Mouse (Mus musculus) skeletal muscle tissue, adult 2 months (tissue): Measurements from ENCODE around the gene Sat2.

Experiments
- DNase-seq: peaks from one replicate; pipeline ENCODE4 v3.0.0-alpha.2; 2012; ENCODE audit warnings: low read depth, low spot score

The Sat2 gene

DNA sequence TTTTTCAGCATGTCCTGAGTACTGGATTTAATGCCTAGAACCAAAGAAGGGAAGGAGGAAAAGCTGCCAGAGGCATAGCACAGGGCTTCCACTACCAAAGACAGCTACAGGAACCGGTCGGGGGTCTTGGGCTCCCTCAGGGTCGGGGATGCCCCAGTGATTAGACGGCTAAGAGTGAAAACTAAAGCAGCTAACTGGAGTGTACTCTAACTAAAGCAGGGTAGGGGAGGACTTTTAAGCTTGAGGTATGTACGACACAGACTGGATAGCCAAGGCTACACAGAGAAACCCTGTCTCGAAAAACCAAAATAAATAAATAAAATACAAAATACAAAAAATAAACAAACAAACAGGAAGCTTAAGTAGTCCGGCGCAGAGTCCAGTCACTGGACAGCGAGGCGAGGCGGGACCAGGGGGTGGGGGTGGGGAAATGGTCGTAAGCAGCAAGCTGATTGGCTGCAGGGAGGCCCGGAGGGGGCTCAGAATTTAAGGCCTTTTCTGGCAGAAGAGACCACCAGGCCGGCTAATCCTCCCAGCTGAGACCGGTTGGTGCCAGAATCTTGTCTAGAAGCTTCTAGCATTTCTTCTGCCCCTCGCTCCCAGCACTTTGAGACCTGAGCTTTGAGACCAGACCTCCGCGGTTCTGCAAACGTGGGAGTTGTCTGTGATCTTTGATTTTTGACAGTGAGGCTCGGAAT lies at the start of gene Sat2:
Gene Sat2 (plus strand): TSS at position 454 of the 698 bp plus-strand sequence.
- DNase-seq = peak; percentile 72

DNA sequence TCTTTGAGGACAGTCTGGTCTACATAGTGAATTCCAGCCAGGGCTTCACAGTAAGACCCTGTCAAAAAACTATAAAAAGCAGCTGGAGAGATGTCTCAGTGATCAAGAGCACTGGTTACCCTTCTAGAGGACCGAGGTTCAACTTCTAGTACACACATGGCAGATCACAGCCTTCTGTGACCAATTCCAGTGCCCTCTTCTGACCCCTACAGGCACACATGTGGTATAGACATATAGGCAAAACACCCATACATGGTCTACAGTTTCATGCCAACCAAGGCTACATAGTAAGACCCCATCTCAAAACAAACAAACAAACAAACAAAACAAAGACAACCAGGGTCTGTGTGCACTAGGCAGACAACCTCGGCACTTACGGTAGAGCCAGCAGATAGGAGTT lies 46.6 kb upstream of the Sat2 start:
- DNase-seq = no peak

DNA sequence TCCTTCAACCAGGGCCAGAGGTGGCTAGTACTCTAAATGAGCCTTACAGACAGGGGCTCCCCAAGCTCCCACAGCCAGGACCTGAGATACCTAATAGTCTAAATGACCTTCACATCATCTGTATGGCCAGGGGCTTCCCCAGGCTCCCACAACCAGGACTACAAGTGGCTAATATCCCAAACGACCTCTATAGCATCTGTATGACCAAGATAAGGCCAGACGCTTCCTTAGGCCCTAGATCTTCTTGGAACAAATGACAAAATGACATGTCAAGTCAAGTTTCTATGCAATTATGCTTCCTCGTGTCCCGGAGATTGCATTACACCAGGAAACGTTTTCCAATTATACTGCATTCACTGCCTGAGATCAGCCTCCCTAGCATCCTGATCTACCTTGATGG lies 45.5 kb upstream of the Sat2 start:
- DNase-seq = no peak

DNA sequence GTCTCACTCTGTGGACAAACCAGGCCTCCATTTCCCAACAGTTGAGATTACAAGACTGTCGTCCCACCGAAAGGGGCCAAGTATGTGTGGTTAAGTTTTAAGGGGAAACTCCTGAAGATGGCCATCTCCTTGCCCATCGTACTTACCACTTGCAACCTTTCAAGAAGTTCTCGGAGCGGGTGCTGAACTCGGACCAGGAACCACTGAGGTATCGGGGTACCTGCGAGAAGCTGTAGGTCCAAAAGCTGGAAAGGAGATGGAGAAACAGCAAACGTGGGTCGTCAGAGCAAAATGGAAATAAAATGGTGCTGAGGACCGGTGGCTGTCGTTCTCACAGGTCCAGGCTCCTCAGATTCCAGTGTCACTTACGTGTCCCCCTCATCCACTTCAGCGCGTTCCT lies 43.5 kb upstream of the Sat2 start:
- DNase-seq = no peak

DNA sequence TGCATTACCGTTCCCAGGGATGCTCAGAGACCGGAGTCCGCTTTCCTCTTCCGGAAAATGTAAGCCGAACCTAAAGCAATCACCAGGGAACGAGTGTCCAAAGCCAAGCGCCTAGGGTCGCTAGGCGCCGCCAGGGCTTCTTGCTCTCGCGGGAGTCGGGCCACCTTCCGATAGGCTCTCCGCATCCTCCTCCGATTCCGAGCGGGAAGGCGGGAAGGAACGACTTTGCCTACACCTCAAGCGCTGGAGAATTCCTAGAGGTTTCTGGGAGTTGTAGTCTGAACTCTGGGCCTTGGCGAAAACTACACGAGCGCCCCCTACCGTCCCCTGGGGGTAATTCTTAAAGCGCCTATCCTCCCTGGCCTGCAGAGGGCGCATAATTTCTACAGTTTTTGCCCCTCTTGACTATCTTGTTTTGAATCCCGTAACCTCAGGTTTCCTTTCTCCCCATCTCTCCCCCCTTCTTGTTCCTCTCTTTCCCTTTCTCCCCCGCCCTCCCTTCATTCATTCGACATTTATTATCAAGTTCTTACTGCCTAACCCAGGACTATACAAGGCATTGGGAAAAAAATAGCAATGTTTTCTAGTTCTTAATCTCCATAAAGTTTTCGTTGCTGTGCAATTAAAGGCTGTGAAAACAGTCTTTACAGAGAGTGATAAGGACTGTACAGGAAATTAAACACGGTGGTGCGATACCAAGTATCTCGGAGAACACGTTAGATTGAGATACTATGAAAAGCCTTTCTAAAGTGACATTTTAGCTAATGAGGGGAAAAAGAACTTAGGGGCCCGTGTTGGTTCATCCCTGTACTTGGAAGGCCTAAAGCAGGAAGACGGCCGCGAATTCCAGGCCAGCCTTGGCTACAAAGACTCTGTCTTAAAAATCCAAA lies 42.5 kb upstream of the Sat2 start:
- peak; percentile 97 for DNase-seq

DNA sequence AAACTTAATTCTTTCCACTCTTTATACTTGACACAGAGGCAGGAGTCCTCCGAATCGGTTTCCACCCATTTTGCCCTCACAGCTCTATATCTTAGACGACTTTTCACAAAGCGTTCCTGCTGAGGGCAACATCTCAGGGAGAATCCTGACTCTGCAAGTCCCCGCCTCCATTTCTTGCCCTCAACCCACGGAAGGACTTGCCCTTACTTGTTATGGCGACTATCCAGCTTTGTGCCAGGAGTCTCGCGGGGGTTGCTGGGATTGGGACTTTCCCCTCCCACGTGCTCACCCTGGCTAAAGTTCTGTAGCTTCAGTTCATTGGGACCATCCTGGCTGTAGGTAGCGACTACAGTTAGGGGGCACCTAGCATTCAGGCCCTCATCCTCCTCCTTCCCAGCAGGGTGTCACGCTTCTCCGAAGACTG lies 41.7 kb upstream of the Sat2 start, which contains the start of the genes Wrap53 and Trp53:
Gene Wrap53 (minus strand): TSS at position 165 of the 424 bp plus-strand sequence.
Gene Trp53 (plus strand): TSS at position 269 of the 424 bp plus-strand sequence.
- peak; percentile 94 for DNase-seq

DNA sequence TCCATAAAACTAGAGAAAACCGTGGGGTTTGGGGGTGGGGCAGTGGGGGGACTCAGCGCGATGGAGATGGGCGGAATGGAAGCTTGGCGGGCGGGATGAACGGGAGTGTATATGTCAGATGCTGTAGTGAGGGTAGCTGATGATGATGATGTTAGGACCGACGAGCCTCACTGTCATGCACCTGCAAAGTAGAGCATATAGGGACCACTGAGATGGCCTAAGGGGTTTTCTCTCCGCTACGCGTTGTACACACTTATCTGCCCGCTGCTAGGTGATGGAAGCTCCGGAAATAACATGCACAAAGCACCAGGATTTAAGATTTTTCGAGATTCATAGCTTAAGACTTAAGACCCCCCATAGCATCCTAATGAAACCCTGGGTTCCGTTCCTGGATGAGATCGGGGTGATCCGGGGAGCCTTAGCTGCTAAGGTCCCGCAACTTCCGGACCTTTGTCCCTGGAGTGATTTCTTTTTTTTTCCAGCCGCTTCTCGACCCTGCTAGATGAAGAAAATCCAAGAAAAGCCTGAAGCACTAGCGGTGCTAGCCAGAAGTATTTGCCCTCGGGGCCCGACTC lies 41.2 kb upstream of the Sat2 start:
- DNase-seq = no peak

DNA sequence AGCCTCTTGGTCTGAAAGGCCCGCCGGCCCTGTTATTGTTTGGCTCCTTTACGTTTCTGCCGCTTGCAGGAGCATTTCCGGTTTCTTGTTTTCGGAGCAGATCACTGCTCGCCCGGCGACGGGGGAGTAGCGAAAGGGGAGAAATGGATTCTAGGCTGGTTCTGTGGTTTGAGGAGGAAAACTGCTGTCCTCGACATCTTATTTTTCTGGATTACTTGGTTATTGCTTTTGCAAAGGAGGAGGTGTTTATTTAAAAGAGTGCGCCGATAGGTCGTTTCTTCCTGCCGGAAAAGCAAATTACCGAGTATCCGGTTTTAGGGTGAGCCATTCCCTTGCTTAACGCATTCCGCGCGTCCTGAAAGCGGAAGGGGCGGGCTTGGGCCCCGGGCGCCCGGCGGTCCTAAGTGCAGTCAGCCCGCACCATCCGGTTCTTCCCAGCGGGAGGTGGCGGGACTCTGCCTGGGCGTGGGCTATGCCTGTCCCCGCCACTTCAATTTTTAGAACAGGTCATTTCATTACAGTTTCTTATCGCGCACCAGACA lies 40.6 kb upstream of the Sat2 start:
- peak; percentile 85 for DNase-seq

DNA sequence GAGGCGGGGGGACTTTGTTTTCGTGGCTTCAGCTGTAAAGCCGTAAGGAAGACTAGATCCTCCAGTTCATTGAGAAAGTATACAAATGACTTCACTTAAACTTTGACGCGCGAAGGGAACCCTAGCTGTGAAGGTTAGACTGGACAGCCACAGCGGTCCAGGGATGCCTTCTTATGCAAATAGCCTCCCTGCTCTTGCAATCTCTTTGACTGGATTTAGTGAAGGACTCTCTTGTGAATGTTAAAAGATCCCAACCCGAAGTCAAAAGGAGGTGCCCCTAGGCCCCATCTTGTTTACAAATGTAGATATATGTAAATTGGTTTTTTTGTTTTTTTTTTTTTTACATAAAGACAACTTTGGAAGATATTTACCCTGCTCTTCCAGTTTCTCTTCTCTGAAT lies 40.0 kb upstream of the Sat2 start:
- DNase-seq = no peak

DNA sequence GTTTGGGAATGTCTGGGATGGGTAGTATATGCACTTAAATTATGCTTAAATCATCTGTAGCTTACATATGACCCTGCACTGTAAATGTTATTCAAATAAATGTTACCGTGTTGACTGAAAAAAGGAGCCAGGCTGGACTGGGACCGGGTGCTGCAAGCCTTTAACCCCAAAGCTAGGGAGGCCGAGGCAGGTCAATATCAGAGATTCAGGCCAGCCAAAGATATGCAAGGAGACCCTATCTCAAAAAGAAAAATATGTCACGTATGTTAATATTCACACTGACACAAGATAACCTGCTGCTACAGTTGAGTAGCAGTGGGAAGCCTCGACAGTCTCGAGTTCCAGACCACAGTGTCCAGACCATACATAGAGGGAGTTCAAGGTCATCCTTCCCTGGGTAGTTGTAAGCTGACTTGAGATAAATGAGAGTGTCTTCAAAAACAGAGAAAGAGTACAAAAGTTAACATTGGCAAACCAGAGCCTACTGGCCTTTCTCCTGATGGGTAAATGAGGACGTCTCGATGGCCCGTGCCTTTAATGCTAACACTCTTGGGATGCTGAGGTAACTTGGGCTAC lies 39.5 kb upstream of the Sat2 start:
- DNase-seq = no peak

DNA sequence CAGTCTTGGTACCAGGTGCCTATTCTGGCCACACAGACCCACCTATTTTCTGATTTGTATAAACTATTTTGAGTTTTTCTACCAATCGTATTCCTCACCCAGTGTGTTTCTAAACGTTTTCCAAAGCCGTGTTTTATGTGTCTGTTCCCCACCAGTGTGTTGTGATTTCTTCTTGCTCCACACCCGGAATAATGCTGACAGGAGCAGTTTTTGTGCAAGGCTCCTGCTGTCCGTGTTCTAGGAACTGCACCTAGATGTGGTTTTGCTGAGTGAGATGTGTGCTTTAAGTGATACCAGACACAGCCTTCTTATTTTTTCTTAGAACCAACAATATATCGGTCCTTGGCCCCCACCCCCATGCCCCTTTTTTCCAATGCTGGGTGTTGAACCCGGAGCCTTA lies 37.8 kb upstream of the Sat2 start:
- no peak for DNase-seq

DNA sequence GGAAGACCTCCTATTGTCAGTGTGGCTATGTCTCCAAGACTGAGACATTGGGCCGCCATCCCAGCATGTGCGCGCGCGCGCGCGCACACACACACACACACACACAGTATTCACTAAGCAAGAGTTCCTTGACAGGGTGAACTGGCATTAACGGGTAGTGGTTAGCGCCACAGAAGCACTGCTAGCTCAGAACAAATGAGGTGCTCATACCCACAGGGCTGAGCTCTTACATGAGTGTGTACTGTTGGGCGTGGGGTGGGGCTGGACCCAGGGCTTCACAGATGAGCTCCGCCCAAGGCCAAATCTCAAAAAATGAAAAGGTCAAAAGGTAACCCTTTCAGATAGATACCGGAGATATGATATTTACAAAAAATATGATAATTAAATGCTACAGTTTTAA lies 36.9 kb upstream of the Sat2 start:
- no peak for DNase-seq

DNA sequence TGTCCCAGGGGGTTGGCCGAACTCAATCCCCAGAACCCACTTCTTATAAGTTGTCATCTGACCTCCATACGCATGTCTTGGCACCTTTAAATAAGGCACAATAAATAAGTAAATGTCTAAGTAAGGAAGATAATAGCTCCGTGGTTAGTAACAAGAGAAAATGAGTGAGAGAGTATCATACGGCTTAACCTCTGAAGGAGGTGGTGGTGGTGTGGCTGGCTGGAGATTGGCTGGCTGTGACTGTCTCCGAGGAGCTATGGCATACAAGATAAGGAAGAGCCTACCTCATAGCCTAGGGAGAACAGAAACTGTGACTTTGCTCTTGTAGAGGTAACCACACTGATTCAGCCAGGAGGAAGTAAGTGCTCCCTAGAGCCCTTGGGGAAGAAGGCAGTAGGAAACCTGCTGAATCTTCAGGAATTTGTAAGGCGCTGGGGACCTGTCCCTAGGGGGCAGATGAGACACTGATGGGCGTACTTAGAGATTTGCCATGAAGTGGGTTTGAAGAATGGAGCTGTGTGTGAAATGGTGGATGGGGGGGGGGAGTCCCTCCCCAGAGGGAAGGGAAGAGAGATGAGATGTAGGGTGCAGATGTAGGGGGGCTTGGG lies 36.0 kb upstream of the Sat2 start:
- DNase-seq = no peak

DNA sequence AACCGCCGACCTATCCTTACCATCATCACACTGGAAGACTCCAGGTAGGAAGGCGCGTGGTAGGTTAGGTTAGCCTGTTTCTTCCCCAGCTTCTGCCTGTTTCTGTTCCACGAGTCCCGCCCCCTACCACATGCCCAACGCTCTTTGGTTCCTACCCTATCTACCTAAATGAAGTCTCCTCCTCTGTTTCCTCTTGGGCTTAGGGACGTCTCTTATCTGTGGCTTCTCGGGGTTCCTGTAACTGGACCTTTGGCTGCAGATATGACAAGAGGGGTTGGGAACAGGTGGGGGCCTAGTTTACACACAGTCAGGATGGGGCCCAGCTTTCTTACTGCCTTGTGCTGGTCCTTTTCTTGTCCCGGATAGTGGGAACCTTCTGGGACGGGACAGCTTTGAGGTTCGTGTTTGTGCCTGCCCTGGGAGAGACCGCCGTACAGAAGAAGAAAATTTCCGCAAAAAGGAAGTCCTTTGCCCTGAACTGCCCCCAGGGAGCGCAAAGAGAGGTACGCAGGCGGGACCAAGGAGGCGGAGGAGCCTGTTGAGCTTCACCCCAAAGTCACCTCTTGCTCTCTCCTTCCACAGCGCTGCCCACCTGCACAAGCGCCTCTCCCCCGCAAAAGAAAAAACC lies 32.5 kb upstream of the Sat2 start:
- no peak for DNase-seq

DNA sequence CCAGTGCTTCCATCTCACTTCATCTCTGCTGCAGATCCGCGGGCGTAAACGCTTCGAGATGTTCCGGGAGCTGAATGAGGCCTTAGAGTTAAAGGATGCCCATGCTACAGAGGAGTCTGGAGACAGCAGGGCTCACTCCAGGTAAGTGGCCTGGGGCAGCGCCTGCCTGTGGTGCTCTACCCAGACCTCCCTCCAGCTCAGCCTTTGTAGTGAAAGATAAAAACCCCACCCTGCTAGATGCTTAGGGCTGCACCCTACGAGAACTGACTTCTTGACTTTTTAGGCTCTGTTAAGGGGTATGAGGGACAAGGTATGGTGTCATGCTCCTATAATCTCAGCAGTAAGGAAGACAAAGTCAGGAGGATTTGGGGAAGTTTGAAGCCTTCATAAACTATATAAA lies 31.2 kb upstream of the Sat2 start:
- no peak for DNase-seq

DNA sequence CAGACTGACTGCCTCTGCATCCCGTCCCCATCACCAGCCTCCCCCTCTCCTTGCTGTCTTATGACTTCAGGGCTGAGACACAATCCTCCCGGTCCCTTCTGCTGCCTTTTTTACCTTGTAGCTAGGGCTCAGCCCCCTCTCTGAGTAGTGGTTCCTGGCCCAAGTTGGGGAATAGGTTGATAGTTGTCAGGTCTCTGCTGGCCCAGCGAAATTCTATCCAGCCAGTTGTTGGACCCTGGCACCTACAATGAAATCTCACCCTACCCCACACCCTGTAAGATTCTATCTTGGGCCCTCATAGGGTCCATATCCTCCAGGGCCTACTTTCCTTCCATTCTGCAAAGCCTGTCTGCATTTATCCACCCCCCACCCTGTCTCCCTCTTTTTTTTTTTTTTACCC lies 30.4 kb upstream of the Sat2 start:
- DNase-seq = peak; percentile 73

DNA sequence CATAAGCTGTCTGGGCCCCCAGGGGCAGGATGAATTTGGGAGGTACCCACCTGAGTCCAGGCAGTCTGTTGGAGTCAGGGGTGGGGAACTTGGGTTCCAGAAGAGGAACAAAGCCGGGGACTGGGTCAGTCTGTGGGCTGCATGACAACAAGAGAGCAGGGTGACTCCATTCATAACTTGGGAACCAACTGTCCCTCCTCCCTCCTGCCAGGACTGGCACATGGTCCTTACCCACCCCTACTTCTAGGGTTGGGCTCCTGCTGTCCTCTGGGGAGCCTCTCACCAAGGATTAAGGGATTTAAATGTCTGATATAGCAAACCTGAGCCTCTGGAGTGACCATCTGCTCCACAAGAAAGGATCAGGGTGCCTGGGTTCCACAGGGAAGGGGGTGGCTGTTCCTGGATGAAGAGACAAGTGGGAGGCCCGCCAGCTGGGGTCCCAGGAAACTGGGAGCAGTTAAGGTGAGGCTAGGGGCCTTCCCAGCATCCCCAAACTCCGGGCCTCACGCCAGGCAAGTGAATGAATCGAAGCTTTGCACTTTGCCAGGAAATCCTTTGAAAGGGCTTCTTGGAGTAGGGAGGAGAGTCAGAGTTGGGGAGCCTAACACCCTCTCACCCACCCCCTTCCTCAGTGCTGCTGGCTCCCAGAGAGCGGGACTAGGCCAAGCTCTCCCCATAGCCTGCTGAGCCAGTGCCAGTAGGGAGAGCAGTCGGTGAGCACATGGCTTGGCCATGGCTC lies 29.8 kb upstream of the Sat2 start:
- DNase-seq = peak; percentile 76

DNA sequence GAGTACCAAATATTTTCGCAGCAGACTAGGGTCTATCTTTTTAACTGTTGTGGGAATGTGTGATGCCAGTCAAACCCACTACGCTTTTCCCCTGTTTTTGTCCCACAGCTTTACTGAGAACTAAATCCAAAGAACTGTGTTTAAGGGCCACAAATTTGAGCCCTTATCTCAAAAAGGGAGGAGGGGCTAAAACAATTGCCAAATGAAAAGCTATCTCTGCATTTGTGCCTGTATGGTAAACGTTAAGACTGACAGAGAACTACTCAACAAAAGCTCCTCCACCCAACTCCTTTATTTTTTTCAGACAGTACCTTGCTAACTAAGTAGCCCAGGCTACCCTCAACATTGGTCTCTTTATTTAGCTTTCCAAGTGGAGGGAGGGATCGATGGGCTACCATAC lies 29.0 kb upstream of the Sat2 start:
- no peak for DNase-seq

DNA sequence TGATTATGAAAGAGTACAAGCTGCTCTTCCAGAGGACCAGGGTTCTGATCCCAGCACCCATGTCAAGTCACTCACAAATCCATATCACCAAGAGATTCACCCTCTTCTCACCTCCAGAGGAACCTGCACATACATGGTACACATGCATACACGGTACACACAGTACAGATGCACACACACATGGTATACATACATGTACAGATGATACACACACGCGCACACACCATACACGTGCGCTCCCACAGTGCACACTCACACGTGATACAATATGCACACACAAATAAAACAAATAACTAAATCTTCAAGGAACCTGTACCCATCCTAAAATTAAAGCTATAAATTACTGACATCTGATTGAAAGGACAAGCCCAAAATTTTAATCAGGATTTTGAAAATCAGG lies 27.0 kb upstream of the Sat2 start:
- no peak for DNase-seq

DNA sequence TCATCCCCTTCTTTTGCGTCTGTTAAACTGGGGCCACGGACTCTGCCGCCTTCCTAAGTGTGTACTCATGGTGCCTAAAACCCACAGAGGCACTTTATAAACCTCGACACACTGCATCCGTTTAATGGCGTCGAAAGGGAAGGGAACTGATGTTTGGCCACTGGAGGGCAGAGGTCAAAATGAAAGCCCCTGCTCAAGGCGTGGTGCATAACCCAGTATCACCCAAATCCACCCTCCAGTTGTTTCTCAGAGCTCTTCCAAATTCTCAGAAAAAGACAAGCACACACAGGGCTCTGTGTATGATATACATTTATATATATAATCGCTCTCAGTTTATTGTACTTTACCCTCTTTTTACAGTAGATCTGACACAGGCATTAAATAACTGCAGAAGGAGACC lies 22.4 kb upstream of the Sat2 start:
- no peak for DNase-seq
